Mouse (Mus musculus) embryonic facial prominence, embryonic 12.5 days (tissue): ENCODE results near the gene Rxfp4. TPM values are rescaled to one million over a fixed set of nuclear protein-coding genes. Genes with fewer than 3 reads are reported as not detected.

Experiments used
- ATAC-seq: fragments of 200-750 bp; cut with Nextera tagmentation; 2 replicates; pipeline ENCODE4 v1.8.0; 2017; ENCODE audit not compliant: insufficient number of reproducible peaks, insufficient read depth, low FRiP score, low TSS enrichment
- H3K27ac ChIP-seq: fragments of 300-500 bp; sonication (generic); 2 replicates; pipeline ENCODE4 v1.5.1; 2016; ENCODE audit warnings: mild to moderate bottlenecking
- H3K27me3 ChIP-seq: fragments of 300-500 bp; sonication (generic); 2 replicates; pipeline ENCODE4 v1.6.1; 2016; ENCODE audit warnings: mild to moderate bottlenecking, moderate library complexity
- H3K36me3 ChIP-seq: fragments of 300-500 bp; sonication (generic); 2 replicates; pipeline ENCODE4 v1.6.1; 2016; ENCODE audit warnings: mild to moderate bottlenecking
- H3K4me1 ChIP-seq: fragments of 300-500 bp; sonication (generic); 2 replicates; pipeline ENCODE4 v1.6.1; 2016
- H3K4me2 ChIP-seq: fragments of 300-500 bp; sonication (generic); replicated peaks from 2 replicates; pipeline ENCODE4 v1.6.1; 2016; ENCODE audit warnings: mild to moderate bottlenecking, moderate library complexity
- H3K4me3 ChIP-seq: fragments of 300-500 bp; sonication (generic); 2 replicates; pipeline ENCODE4 v1.5.1; 2016; ENCODE audit warnings: mild to moderate bottlenecking
- H3K9ac ChIP-seq: fragments of 300-500 bp; sonication (generic); 2 replicates; pipeline ENCODE4 v1.6.1; 2016; ENCODE audit warnings: mild to moderate bottlenecking, moderate library complexity
- H3K9me3 ChIP-seq: fragments of 300-500 bp; sonication (generic); 2 replicates; pipeline ENCODE4 v1.6.1; 2016; ENCODE audit warnings: mild to moderate bottlenecking, moderate library complexity
- WGBS: fragments of 180-500 bp; shearing (Covaris S2); methylation state at CpG from one replicate; pipeline ENCODE4 v1.1.7; 2016; 5-methylcytosine and 5-hydroxymethylcytosine counted together
- polyA plus RNA-seq: library from polyadenylated mRNA; unstranded; fragments of >200 nt; fragmentation: Nextera tagmentation; extraction: Ambion mirVana; gene quantifications from 2 replicates; pipeline ENCODE4 v1.2.1, GENCODE M21; 2016

Gene Rxfp4
- polyA plus RNA-seq, 1 experiment from 2014 or later, result not detected

- 87% methylated on average over 7 of the region's 7 CpGs for WGBS
- H3K4me1 ChIP-seq, result peaks cover 21% of the 10 kb centered on the region
- no peak for ATAC-seq
Measured at GRCm38 (mm10) chr3:88625531-88625930, 27.4 kb downstream of the Rxfp4 start.

GRCm38 (mm10) chr3:88624951-88625350 is 28.0 kb downstream of the Rxfp4 start:
- Histone ChIP-seq H3K9me3 (no peaks in the 10 kb centered on the region), H3K4me3 (0 out of 2 replicates have a peak overlapping the region, but pooled peaks have one; percentile 92), H3K4me1 (peaks cover 26% of the 10 kb centered on the region), H3K4me2 (peak overlapping the region; percentile 97), H3K9ac (peak overlapping the region; percentile 95), H3K27ac (peak overlapping the region; percentile 98), H3K36me3 (peaks cover 27% of the 10 kb centered on the region), H3K27me3 (no peaks in the 10 kb centered on the region)
- WGBS, result 57% methylated on average over 2 of the region's 2 CpGs
- no peak for ATAC-seq

More at GRCm38 (mm10) chr3:88625531-88625930, 27.4 kb downstream of the Rxfp4 start:
- no peak overlapping the region for H3K27ac ChIP-seq
- H3K9ac ChIP-seq, result no peak overlapping the region
- H3K27me3 ChIP-seq, result no peaks in the 10 kb centered on the region
- H3K9me3 ChIP-seq, result no peaks in the 10 kb centered on the region
- peaks cover 33% of the 10 kb centered on the region for H3K36me3 ChIP-seq
- no peak overlapping the region for H3K4me3 ChIP-seq
- H3K4me2 ChIP-seq, result no peak overlapping the region

GRCm38 (mm10) chr3:88624324-88624723 is 28.6 kb downstream of the Rxfp4 start:
- ATAC-seq, result no peak
- Histone ChIP-seq H3K9me3 (no peaks in the 10 kb centered on the region), H3K4me2 (peak overlapping the region; percentile 97), H3K27me3 (no peaks in the 10 kb centered on the region), H3K4me3 (peak overlapping the region; percentile 92), H3K4me1 (peaks cover 30% of the 10 kb centered on the region), H3K27ac (peak overlapping the region; percentile 98), H3K36me3 (peaks cover 21% of the 10 kb centered on the region), H3K9ac (peak overlapping the region; percentile 95)
- WGBS, result 23% methylated on average over 4 of the region's 4 CpGs

DNA sequence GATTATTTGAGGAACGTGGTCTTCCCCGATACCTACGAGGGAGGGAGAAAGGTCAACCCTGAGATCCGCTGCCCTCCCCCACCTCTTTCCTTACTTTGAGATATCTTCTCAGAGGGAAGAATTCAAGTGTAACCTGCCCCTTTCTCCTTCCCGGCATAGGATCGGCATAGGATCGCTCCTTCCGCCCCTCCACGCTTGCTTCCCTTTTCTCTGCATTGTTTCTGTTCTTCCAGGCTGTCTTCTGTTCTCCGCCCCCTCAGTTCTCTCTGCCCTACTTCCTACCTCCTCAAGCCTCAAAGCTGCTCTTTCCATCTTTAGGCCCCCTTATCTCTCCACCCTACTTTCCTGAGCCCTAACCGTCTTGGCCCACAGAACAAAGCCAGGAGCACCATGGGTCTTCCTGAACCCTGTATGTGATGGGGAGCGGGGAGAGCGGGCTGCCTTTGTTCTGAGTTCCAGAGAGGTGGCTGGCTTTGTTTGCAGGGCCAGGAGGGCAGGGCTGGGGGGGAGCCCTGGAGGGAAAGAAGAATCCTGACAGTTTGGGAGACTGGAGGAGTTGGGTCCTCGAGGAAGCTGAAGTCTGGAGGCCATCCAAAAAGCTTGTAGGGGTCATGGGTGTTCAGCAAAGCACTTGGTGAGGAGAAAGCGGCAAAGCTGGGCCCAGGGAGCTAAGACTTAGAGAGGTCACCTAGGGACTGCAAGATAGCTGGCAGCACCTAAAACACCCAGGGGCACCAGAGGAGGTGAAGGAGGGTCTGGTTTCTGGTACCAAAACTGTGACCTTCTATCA is 29.4 kb downstream of the Rxfp4 start:
- peak overlapping the region; percentile 98 for H3K27ac ChIP-seq
- peak overlapping the region; percentile 92 for H3K4me3 ChIP-seq
- H3K9ac ChIP-seq, result peak overlapping the region; percentile 95
- peak overlapping the region; percentile 97 for H3K4me2 ChIP-seq
- no peak for ATAC-seq
- H3K27me3 ChIP-seq, result no peaks in the 10 kb centered on the region
- H3K36me3 ChIP-seq, result peaks cover 15% of the 10 kb centered on the region
- WGBS, result 3% methylated on average over 15 of the region's 15 CpGs
- H3K9me3 ChIP-seq, result no peaks in the 10 kb centered on the region
- H3K4me1 ChIP-seq, result peaks cover 30% of the 10 kb centered on the region

DNA sequence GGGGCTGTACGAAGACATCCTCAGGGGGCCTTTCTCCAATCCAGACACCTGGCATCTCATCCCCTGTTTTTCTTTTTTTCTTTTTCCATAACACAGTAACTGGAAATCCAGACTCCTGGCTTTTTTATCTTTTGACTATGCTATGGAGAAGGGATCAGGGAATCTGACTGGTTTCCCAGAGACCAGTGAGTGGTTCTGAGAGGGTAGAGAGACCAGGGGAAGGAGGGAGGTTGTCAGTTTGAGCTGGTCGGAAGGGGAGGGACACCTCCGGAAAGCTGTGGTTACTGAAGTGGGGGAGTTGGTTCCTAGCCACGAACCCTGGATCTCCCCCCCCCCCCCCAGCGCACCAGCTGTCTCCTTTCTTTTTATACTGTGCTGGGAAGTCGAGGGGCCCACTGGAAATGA is 30.0 kb downstream of the Rxfp4 start:
- 0% methylated on average over 6 of the region's 6 CpGs for WGBS
- H3K4me1 ChIP-seq, result peaks cover 30% of the 10 kb centered on the region
- H3K4me2 ChIP-seq, result peak overlapping the region; percentile 97
- H3K9ac ChIP-seq, result peak overlapping the region; percentile 95
- H3K36me3 ChIP-seq, result peaks cover 15% of the 10 kb centered on the region
- no peaks in the 10 kb centered on the region for H3K9me3 ChIP-seq
- H3K4me3 ChIP-seq, result peak overlapping the region; percentile 92
- peak; percentile 48; the same call in 1 of the 2 replicates for ATAC-seq
- H3K27me3 ChIP-seq, result no peaks in the 10 kb centered on the region
- H3K27ac ChIP-seq, result peak overlapping the region; percentile 98

GRCm38 (mm10) chr3:88622113-88622940 is 30.6 kb downstream of the Rxfp4 start:
- Histone ChIP-seq H3K36me3 (peaks cover 15% of the 10 kb centered on the region), H3K4me1 (peaks cover 30% of the 10 kb centered on the region), H3K4me2 (peak overlapping the region; percentile 97), H3K4me3 (peak overlapping the region; percentile 92), H3K9me3 (no peaks in the 10 kb centered on the region), H3K9ac (peak overlapping the region; percentile 95), H3K27me3 (no peaks in the 10 kb centered on the region), H3K27ac (peak overlapping the region; percentile 98)
- ATAC-seq, result no peak
- under 1% methylated on average over 24 of the region's 24 CpGs for WGBS

GRCm38 (mm10) chr3:88621537-88622112 is 31.3 kb downstream of the Rxfp4 start:
- 0 out of 2 replicates have a peak, but pooled peaks have one; percentile 0 for ATAC-seq
- 1% methylated on average over 36 of the region's 36 CpGs for WGBS
- Histone ChIP-seq H3K9me3 (no peaks in the 10 kb centered on the region), H3K4me1 (peaks cover 31% of the 10 kb centered on the region), H3K4me2 (peak overlapping the region; percentile 97), H3K36me3 (peaks cover 15% of the 10 kb centered on the region), H3K27ac (peak overlapping the region; percentile 98), H3K4me3 (peak overlapping the region; percentile 92), H3K9ac (peak overlapping the region; percentile 95), H3K27me3 (no peaks in the 10 kb centered on the region)

- Histone ChIP-seq H3K4me3 (peak overlapping the region; percentile 92), H3K27me3 (no peaks in the 10 kb centered on the region), H3K36me3 (peaks cover 12% of the 10 kb centered on the region), H3K9ac (peak overlapping the region; percentile 95), H3K9me3 (no peaks in the 10 kb centered on the region), H3K27ac (peak overlapping the region; percentile 98), H3K4me2 (peak overlapping the region; percentile 97), H3K4me1 (peaks cover 37% of the 10 kb centered on the region)
- under 1% methylated on average over 64 of the region's 64 CpGs for WGBS
- ATAC-seq, result peak; percentile 59; the same call in 1 of the 2 replicates
Measured at GRCm38 (mm10) chr3:88620992-88621536, 31.9 kb downstream of the Rxfp4 start.

GRCm38 (mm10) chr3:88620146-88620991 is 32.6 kb downstream of the Rxfp4 start:
- WGBS, result 9% methylated on average over 15 of the region's 15 CpGs
- Histone ChIP-seq H3K27me3 (no peaks in the 10 kb centered on the region), H3K36me3 (peaks cover 5% of the 10 kb centered on the region; the same call in 1 of the 2 replicates), H3K27ac (peak overlapping the region; percentile 98), H3K9me3 (no peaks in the 10 kb centered on the region), H3K4me2 (peak overlapping the region; percentile 97), H3K9ac (peak overlapping the region; percentile 95), H3K4me1 (peaks cover 39% of the 10 kb centered on the region), H3K4me3 (peak overlapping the region; percentile 92)
- ATAC-seq, result no peak

DNA sequence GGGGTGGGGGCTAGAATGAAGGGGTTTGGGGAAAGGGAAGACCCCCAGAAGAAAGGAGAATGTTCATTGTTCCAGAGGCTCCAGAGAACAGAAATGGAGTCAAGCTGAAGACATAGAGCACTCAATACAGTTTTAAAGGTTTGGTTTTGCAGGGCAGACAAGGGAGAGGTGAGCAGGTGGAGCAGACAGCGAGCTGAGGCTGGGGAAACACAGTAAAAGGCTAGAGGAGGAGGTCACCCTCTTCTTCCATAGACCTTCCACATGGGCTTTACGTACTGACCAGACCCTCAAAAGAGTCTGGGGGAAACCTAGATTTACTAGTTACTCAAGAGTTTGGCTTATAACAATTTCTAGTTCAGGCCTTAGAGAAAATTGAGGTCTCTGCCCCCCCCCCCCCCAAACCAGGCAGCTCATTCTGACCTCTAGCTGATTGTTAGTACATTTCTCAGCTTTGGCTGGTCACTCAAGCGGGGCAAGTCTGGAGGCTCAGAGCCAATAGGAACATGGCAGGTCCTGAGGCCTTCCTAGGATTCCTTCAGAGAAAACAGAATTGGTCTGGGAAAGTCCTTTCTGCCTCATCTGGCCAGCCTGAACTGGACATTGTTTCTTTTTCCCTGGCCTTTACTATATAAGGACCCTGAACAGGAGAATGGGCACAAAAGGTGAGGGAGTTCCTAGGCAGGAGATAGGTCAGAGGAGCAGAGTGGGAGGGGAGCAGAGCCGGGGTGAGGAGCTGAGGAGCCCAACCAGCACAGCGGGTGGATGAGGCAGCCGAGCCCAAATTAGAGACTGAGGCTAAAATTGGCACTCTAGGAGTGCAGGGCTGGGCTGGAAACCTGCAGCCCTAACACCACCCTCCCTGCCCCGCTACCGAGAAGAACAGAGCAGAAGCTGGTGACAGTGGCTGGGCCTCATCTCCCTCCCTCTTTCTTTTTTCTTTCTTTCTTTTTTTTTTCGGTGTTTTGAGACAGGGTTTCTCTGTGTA is 33.5 kb downstream of the Rxfp4 start:
- no peak overlapping the region for H3K9ac ChIP-seq
- peaks cover 30% of the 10 kb centered on the region for H3K4me1 ChIP-seq
- H3K4me3 ChIP-seq, result no peak overlapping the region
- H3K4me2 ChIP-seq, result no peak overlapping the region
- no peaks in the 10 kb centered on the region for H3K27me3 ChIP-seq
- no peak overlapping the region for H3K27ac ChIP-seq
- ATAC-seq, result no peak
- no peaks in the 10 kb centered on the region for H3K9me3 ChIP-seq
- WGBS, result 46% methylated on average over 9 of the region's 9 CpGs
- no peaks in the 10 kb centered on the region for H3K36me3 ChIP-seq
